Mouse (Mus musculus): ENCODE measurements around the gene Rpl35a.

GRCm38 (mm10) chr16:33042682-33043081, 13.6 kb upstream of the Rpl35a start:
- TF ChIP-seq MAFK (IDR thresholded peaks at IDR 0.05; ENCODE audit: insufficient read depth, low read depth, low read length) (no peak), ZC3H11A (IDR thresholded peaks at IDR 0.05; ENCODE audit: borderline replicate concordance, low read depth, low read length) (no peak), ZNF384 (IDR thresholded peaks at IDR 0.05; ENCODE audit: low read depth, low read length) (no peak), HCFC1 (IDR thresholded peaks at IDR 0.05; ENCODE audit: borderline replicate concordance, insufficient read depth, low read length) (no peak), CHD2 (IDR thresholded peaks at IDR 0.05; ENCODE audit: low read depth, low read length) (no peak)

Measured in ES-E14 (cell line).